ENCODE assay signal across 10 mouse cellular contexts in genomic region chr2:102117402-102117760, GRCm38 (mm10).
DNase-seq lines count a peak whose midpoint lies in the region; ATAC-seq lines count a peak whose summit lies in the region.
"Had no signal": no experiment of that assay in that cellular context is flagged by ENCODE, and none has a peak within 500 bp of the region (broad histone marks: within the 10 kb centered on the region; RNA-seq: fewer than 3 reads in every experiment).

No protein-coding gene starts in this region.

- WGBS in heart, embryonic 10.5 days, result 34% methylated on average over 6 of the region's 6 CpGs
- WGBS in midbrain, embryonic 12.5 days, result 24% methylated on average over 6 of the region's 6 CpGs
- WGBS in midbrain, embryonic 13.5 days, result 22% methylated on average over 6 of the region's 6 CpGs
- 34% methylated on average over 6 of the region's 6 CpGs for WGBS in hindbrain, embryonic 12.5 days

- no peaks in the 10 kb centered on the region for H3K36me3 ChIP-seq in heart, embryonic 10.5 days
- 0 out of 2 replicates have a peak, but pooled peaks cover 4% of the 10 kb centered on the region for H3K36me3 ChIP-seq in midbrain, embryonic 12.5 days
- no peaks in the 10 kb centered on the region for H3K36me3 ChIP-seq in midbrain, embryonic 13.5 days
- no peaks in the 10 kb centered on the region for H3K36me3 ChIP-seq in hindbrain, embryonic 12.5 days
- H3K36me3 ChIP-seq: heart, embryonic 13.5 days had no signal

- H3K27ac ChIP-seq in heart, embryonic 10.5 days, result 0 out of 2 replicates have a peak overlapping the region, but pooled peaks have one; percentile 3
- H3K27ac ChIP-seq in midbrain, embryonic 12.5 days (replicated peaks), result peak overlapping the region; percentile 43
- H3K27ac ChIP-seq in midbrain, embryonic 13.5 days, result no peak overlapping the region
- H3K27ac ChIP-seq in hindbrain, embryonic 12.5 days, result peak overlapping the region; percentile 48
- H3K27ac ChIP-seq: heart, embryonic 13.5 days had no signal

- peak; percentile 35; the same call in 1 of the 2 replicates for ATAC-seq in midbrain, embryonic 12.5 days (ENCODE audit: low FRiP score, low read depth)
- no peak for ATAC-seq in midbrain, embryonic 13.5 days
- no peak for ATAC-seq in hindbrain, embryonic 12.5 days (ENCODE audit: low FRiP score)

- intact Hi-C loops in heart, postnatal 25 days (cut with DNase I), result no loop called here

- DNase-seq in heart, embryonic 10.5 days (ENCODE audit: low spot score), result no peak
- DNase-seq in heart, postnatal 25 days (ENCODE audit: low spot score), result no peak
- peak; percentile 40 to 55 for DNase-seq in thymus, postnatal 10 days (ENCODE audit: low spot score in 2 of 2)
- DNase-seq in yolk sac, embryonic 10.5 days (ENCODE audit: low spot score), result no peak
- DNase-seq in right cerebral cortex, postnatal 25 days, result no peak
- DNase-seq: kidney, postnatal 36 days had no signal

- H3K9ac ChIP-seq in midbrain, embryonic 12.5 days (replicated peaks), result no peak overlapping the region
- no peak overlapping the region for H3K9ac ChIP-seq in midbrain, embryonic 13.5 days (replicated peaks)
- H3K9ac ChIP-seq in hindbrain, embryonic 12.5 days, result no peak overlapping the region
- H3K9ac ChIP-seq: heart, embryonic 13.5 days had no signal

- H3K4me1 ChIP-seq in heart, embryonic 10.5 days, result peaks cover 81% of the 10 kb centered on the region
- H3K4me1 ChIP-seq in midbrain, embryonic 12.5 days, result peaks cover 52% of the 10 kb centered on the region
- peaks cover 76% of the 10 kb centered on the region for H3K4me1 ChIP-seq in midbrain, embryonic 13.5 days (replicated peaks)
- H3K4me1 ChIP-seq in hindbrain, embryonic 12.5 days, result peaks cover 74% of the 10 kb centered on the region

- no peaks in the 10 kb centered on the region for H3K27me3 ChIP-seq in heart, embryonic 10.5 days (ENCODE audit: insufficient read depth, poor library complexity, severe bottlenecking)
- no peaks in the 10 kb centered on the region for H3K27me3 ChIP-seq in midbrain, embryonic 12.5 days
- H3K27me3 ChIP-seq in midbrain, embryonic 13.5 days, result no peaks in the 10 kb centered on the region
- no peaks in the 10 kb centered on the region for H3K27me3 ChIP-seq in hindbrain, embryonic 12.5 days
- H3K27me3 ChIP-seq: heart, embryonic 13.5 days had no signal

- H3K9me3 ChIP-seq in heart, embryonic 10.5 days, result no peaks in the 10 kb centered on the region
- H3K9me3 ChIP-seq in midbrain, embryonic 12.5 days, result no peaks in the 10 kb centered on the region
- H3K9me3 ChIP-seq in midbrain, embryonic 13.5 days, result no peaks in the 10 kb centered on the region
- no peaks in the 10 kb centered on the region for H3K9me3 ChIP-seq in hindbrain, embryonic 12.5 days (replicated peaks)
- H3K9me3 ChIP-seq: heart, embryonic 13.5 days had no signal

- H3K4me2 ChIP-seq in midbrain, embryonic 12.5 days (replicated peaks), result no peak overlapping the region; the same call in 1 of the 2 replicates
- H3K4me2 ChIP-seq in midbrain, embryonic 13.5 days (replicated peaks), result no peak overlapping the region
- H3K4me2 ChIP-seq in hindbrain, embryonic 12.5 days (replicated peaks), result no peak overlapping the region
- H3K4me2 ChIP-seq: heart, embryonic 13.5 days had no signal

- H3K4me3 ChIP-seq in heart, embryonic 10.5 days, result no peak overlapping the region
- H3K4me3 ChIP-seq in midbrain, embryonic 12.5 days, result no peak overlapping the region
- H3K4me3 ChIP-seq in midbrain, embryonic 13.5 days (replicated peaks), result no peak overlapping the region
- H3K4me3 ChIP-seq in hindbrain, embryonic 12.5 days, result no peak overlapping the region
- H3K4me3 ChIP-seq: heart, embryonic 13.5 days had no signal

Comparison
In these comparisons a context has a peak if more than half of its experiments do, and no peak if none do; other contexts are left out.
1. DNase-seq: peak in thymus, postnatal 10 days (2 of 2); none in heart, embryonic 10.5 days (single experiment), heart, postnatal 25 days (single experiment), yolk sac, embryonic 10.5 days (single experiment) and right cerebral cortex, postnatal 25 days (single experiment).